Mouse (Mus musculus) limb, embryonic 12.5 days (tissue): ENCODE data around the gene Abhd17a. TPM values are rescaled to one million over a fixed set of nuclear protein-coding genes. Genes with fewer than 3 reads are reported as not detected.
A peak's percentile ranks its signal among the peaks of the same experiment; 100 is the strongest.

Source experiments
- ATAC-seq: fragments of 200-750 bp; cut with Nextera tagmentation; 2 replicates; pipeline ENCODE4 v1.8.0; 2017; ENCODE audit warnings: low read depth, moderate TSS enrichment; ENCODE audit not compliant: insufficient number of reproducible peaks, insufficient read depth, low FRiP score, low TSS enrichment
- H3K27ac ChIP-seq: fragments of 300-500 bp; sonication (generic); 2 replicates; pipeline ENCODE4 v1.5.1; 2016; ENCODE audit warnings: mild to moderate bottlenecking, moderate library complexity
- H3K27me3 ChIP-seq: fragments of 300-500 bp; sonication (generic); 2 replicates; pipeline ENCODE4 v1.6.1; 2016; ENCODE audit warnings: mild to moderate bottlenecking, moderate library complexity
- H3K36me3 ChIP-seq: fragments of 300-500 bp; sonication (generic); 2 replicates; pipeline ENCODE4 v1.6.1; 2016; ENCODE audit warnings: mild to moderate bottlenecking, moderate library complexity
- H3K4me1 ChIP-seq: fragments of 300-500 bp; sonication (generic); replicated peaks from 2 replicates; pipeline ENCODE4 v1.6.1; 2016
- H3K4me2 ChIP-seq: fragments of 300-500 bp; sonication (generic); 2 replicates; pipeline ENCODE4 v1.6.1; 2016; ENCODE audit warnings: mild to moderate bottlenecking, moderate library complexity
- H3K4me3 ChIP-seq: fragments of 300-500 bp; sonication (generic); replicated peaks from 2 replicates; pipeline ENCODE4 v1.5.1; 2016; ENCODE audit warnings: mild to moderate bottlenecking
- H3K9ac ChIP-seq: fragments of 300-500 bp; sonication (generic); replicated peaks from 2 replicates; pipeline ENCODE4 v1.6.1; 2016; ENCODE audit warnings: mild to moderate bottlenecking, moderate library complexity
- H3K9me3 ChIP-seq: fragments of 300-500 bp; sonication (generic); 2 replicates; pipeline ENCODE4 v1.6.1; 2016; ENCODE audit warnings: mild to moderate bottlenecking, moderate library complexity
- WGBS: fragments of 180-500 bp; shearing (Covaris S2); methylation state at CpG from one replicate; pipeline ENCODE4 v1.1.7; 2016; 5-methylcytosine and 5-hydroxymethylcytosine counted together
- polyA plus RNA-seq: library from polyadenylated mRNA; unstranded; fragments of >200 nt; fragmentation: Nextera tagmentation; extraction: Ambion mirVana; gene quantifications from 2 replicates; pipeline ENCODE4 v1.2.1, GENCODE M21; 2016

Abhd17a gene
- polyA plus RNA-seq, 1 experiment from 2014 or later: 108 TPM

- WGBS: 94% methylated on average over 51 of the region's 51 CpGs
These were observed 3.5 kb downstream of the Abhd17a start for GRCm38 (mm10) chr10:80586407-80587304.

GRCm38 (mm10) chr10:80585581-80585980 is 4.6 kb downstream of the Abhd17a start:
- Histone ChIP-seq H3K9me3 (no peaks in the 10 kb centered on the region), H3K27me3 (no peaks in the 10 kb centered on the region), H3K4me1 (peaks cover 30% of the 10 kb centered on the region), H3K27ac (no peak overlapping the region), H3K36me3 (peaks cover 56% of the 10 kb centered on the region), H3K4me2 (peak overlapping the region; percentile 32), H3K4me3 (0 out of 2 replicates have a peak overlapping the region, but pooled peaks have one; percentile 8), H3K9ac (no peak overlapping the region; the same call in 1 of the 2 replicates)
- no peak for ATAC-seq
- WGBS: 90% methylated on average over 8 of the region's 8 CpGs

More at GRCm38 (mm10) chr10:80586407-80587304, 3.5 kb downstream of the Abhd17a start:
- H3K9ac ChIP-seq: no peak overlapping the region; the same call in 1 of the 2 replicates
- peaks cover 30% of the 10 kb centered on the region for H3K4me1 ChIP-seq
- peak overlapping the region; percentile 53 for H3K27ac ChIP-seq
- H3K36me3 ChIP-seq: peaks cover 51% of the 10 kb centered on the region
- H3K4me2 ChIP-seq: peak overlapping the region; percentile 32; the same call in 1 of the 2 replicates
- H3K9me3 ChIP-seq: no peaks in the 10 kb centered on the region
- peak overlapping the region; percentile 11; the same call in 1 of the 2 replicates for H3K4me3 ChIP-seq
- no peak for ATAC-seq
- no peaks in the 10 kb centered on the region for H3K27me3 ChIP-seq

GRCm38 (mm10) chr10:80584642-80585552 is 5.2 kb downstream of the Abhd17a start:
- Histone ChIP-seq H3K4me3 (0 out of 2 replicates have a peak overlapping the region, but pooled peaks have one; percentile 8), H3K27me3 (no peaks in the 10 kb centered on the region), H3K9me3 (no peaks in the 10 kb centered on the region), H3K4me1 (peaks cover 30% of the 10 kb centered on the region), H3K9ac (peak overlapping the region; percentile 34; the same call in 1 of the 2 replicates), H3K27ac (no peak overlapping the region), H3K36me3 (peaks cover 56% of the 10 kb centered on the region), H3K4me2 (peak overlapping the region; percentile 32; the same call in 1 of the 2 replicates)
- WGBS: 75% methylated on average over 12 of the region's 12 CpGs
- ATAC-seq: no peak

- no peak for ATAC-seq
- Histone ChIP-seq H3K4me1 (peaks cover 24% of the 10 kb centered on the region), H3K27ac (no peak overlapping the region), H3K36me3 (peaks cover 56% of the 10 kb centered on the region), H3K27me3 (no peaks in the 10 kb centered on the region), H3K9ac (0 out of 2 replicates have a peak overlapping the region, but pooled peaks have one; percentile 34), H3K4me3 (no peak overlapping the region), H3K4me2 (no peak overlapping the region), H3K9me3 (no peaks in the 10 kb centered on the region)
- WGBS: 65% methylated on average over 12 of the region's 12 CpGs
These were observed 6.1 kb downstream of the Abhd17a start for GRCm38 (mm10) chr10:80584045-80584488.

- ATAC-seq: no peak
- Histone ChIP-seq H3K4me3 (no peak overlapping the region), H3K4me2 (no peak overlapping the region), H3K9ac (no peak overlapping the region), H3K36me3 (peaks cover 56% of the 10 kb centered on the region), H3K27me3 (no peaks in the 10 kb centered on the region), H3K4me1 (peaks cover 22% of the 10 kb centered on the region), H3K27ac (no peak overlapping the region), H3K9me3 (no peaks in the 10 kb centered on the region)
- 92% methylated on average over 5 of the region's 5 CpGs for WGBS
These were observed 7.1 kb downstream of the Abhd17a start for GRCm38 (mm10) chr10:80583047-80583446.

GRCm38 (mm10) chr10:80578911-80579310 is 11.2 kb downstream of the Abhd17a start:
- peak overlapping the region; percentile 91 for H3K27ac ChIP-seq
- H3K4me1 ChIP-seq: peaks cover 31% of the 10 kb centered on the region
- peaks cover 25% of the 10 kb centered on the region for H3K36me3 ChIP-seq
- WGBS: 9% methylated on average over 8 of the region's 8 CpGs
- peak overlapping the region; percentile 85 for H3K4me3 ChIP-seq
- H3K27me3 ChIP-seq: no peaks in the 10 kb centered on the region
- ATAC-seq: no peak
- H3K9me3 ChIP-seq: no peaks in the 10 kb centered on the region
- H3K9ac ChIP-seq: peak overlapping the region; percentile 76; the same call in 1 of the 2 replicates
- H3K4me2 ChIP-seq: peak overlapping the region; percentile 98

GRCm38 (mm10) chr10:80578131-80578750 is 11.9 kb downstream of the Abhd17a start:
- peak; percentile 26; the same call in 1 of the 2 replicates for ATAC-seq
- H3K4me1 ChIP-seq: peaks cover 34% of the 10 kb centered on the region
- under 1% methylated on average over 29 of the region's 29 CpGs for WGBS

GRCm38 (mm10) chr10:80577195-80578130 is 12.7 kb downstream of the Abhd17a start, which contains the start of gene Klf16:
Gene Klf16, minus strand, starts transcription at chr10:80577321.
- Histone ChIP-seq H3K27ac (peak within 1 kb of the TSS; percentile 91), H3K9me3 (no peaks in the 10 kb centered on the region), H3K9ac (peak within 1 kb of the TSS; percentile 76), H3K4me1 (peaks cover 37% of the 10 kb centered on the region), H3K27me3 (no peaks in the 10 kb centered on the region), H3K36me3 (peaks cover 13% of the 10 kb centered on the region), H3K4me3 (peak within 1 kb of the TSS; percentile 85), H3K4me2 (peak within 1 kb of the TSS; percentile 98)
- under 1% methylated on average over 91 of the region's 97 CpGs for WGBS
- peak; percentile 74 for ATAC-seq

More at GRCm38 (mm10) chr10:80578131-80578750, 11.9 kb downstream of the Abhd17a start:
- Histone ChIP-seq H3K9me3 (no peaks in the 10 kb centered on the region), H3K27ac (peak overlapping the region; percentile 91), H3K9ac (peak overlapping the region; percentile 76), H3K27me3 (no peaks in the 10 kb centered on the region), H3K4me3 (peak overlapping the region; percentile 85), H3K4me2 (peak overlapping the region; percentile 98), H3K36me3 (peaks cover 18% of the 10 kb centered on the region)

GRCm38 (mm10) chr10:80576351-80577194 is 13.6 kb downstream of the Abhd17a start:
- H3K27ac ChIP-seq: peak overlapping the region; percentile 91
- H3K9me3 ChIP-seq: no peaks in the 10 kb centered on the region
- WGBS: under 1% methylated on average over 91 of the region's 96 CpGs
- H3K4me2 ChIP-seq: peak overlapping the region; percentile 98
- H3K4me3 ChIP-seq: peak overlapping the region; percentile 85
- H3K27me3 ChIP-seq: no peaks in the 10 kb centered on the region
- peaks cover 46% of the 10 kb centered on the region for H3K4me1 ChIP-seq
- peaks cover 5% of the 10 kb centered on the region for H3K36me3 ChIP-seq
- ATAC-seq: no peak
- peak overlapping the region; percentile 76 for H3K9ac ChIP-seq
